Mouse (Mus musculus): ENCODE results near the gene Pcp4.
"Not testable (repeated sequence)": the region's sequence is repeated elsewhere in the genome, so short reads cannot be mapped to it uniquely, and the experiment has no call there.

Pcp4 gene

DNA sequence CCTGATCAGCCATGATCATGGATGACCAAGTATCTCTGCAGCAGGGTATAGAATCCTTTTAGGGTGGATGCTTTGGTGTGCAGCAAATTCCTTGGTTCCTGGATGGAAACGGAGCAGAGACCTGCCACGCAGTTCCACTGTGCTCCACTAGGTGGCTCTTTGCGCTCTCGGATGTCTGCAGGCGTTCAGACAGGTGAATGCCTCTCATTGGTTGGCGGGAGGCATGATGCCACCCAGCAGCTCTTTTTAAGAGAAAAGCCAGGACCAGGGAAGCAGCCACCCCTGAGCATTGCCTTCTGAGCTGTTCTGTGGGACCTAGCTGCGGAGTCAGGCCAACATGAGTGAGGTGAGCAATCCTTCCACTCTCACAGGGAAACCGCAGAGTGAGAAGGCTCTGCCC is at the start of gene Pcp4:
Gene Pcp4 (plus strand): TSS at position 162 of the 400 bp plus-strand sequence.
- DNase-seq = peak; percentile 93 to 95

DNA sequence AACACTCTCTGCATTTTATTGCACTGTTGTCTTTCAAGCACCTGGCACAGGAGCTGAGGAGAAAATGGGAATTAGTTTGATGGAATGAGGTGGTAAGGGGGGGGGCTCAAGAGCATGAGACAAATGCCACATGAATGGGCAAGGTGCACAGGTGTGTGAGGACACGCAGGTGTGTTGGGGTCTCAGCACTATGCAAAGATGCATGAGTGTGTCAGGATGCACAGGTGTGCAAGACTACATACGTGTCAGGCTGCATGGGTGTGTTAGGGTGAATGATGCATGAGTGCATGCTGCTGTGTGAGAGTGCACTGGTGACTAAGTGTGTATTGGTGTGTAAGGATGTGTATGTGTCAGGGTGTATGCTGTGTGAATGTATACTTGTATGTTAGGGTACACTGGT is 42.4 kb upstream of the Pcp4 start:
- no peak for DNase-seq

- no peak for DNase-seq
Observed at GRCm38 (mm10) chr16:96426671-96427070, 40.7 kb upstream of the Pcp4 start.

GRCm38 (mm10) chr16:96429046-96429445 is 38.4 kb upstream of the Pcp4 start:
- DNase-seq = no peak

DNA sequence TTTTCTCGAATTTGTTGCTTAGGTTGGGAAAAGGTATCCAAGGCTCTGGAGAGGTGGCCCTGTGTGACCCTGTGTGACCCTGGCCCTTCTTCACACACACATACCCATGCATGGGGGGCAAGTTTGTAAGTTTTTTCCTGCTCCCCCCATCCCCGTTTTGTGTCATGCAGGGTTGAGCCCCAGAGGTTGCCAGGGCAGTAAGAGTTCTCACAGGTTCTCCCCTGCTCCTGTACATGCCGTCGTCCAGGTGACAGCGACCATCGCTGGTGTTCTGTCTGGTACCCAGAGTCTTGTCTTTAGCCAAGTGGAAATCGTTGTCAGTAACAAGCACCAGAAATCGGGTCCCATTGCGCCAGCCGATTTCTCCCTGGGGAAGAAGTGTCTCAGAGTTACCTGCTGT is 34.1 kb upstream of the Pcp4 start:
- no peak for DNase-seq

- no peak for DNase-seq
Observed at GRCm38 (mm10) chr16:96434024-96434785, 33.2 kb upstream of the Pcp4 start.

DNA sequence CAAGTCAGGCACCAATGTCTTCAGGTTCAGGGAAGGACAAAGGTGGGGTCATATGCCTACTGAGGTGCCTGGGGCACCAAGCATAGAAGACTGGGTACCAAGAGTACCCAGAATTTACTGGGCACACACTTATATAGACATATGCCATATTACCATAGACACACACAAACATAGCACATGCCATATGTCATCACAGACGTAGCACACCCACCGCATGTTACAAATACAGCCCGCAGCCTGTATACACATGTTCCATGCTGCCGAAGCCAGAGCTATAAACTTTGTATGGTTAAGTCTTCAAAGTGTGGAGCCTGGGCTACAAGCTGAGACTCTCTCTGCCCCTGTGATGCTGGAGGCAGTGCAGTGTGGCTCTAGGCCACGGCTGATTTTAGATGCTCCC is 28.5 kb upstream of the Pcp4 start:
- DNase-seq = no peak

- no peak for DNase-seq
Observed at GRCm38 (mm10) chr16:96439682-96440081, 27.7 kb upstream of the Pcp4 start.

GRCm38 (mm10) chr16:96440871-96441270 is 26.5 kb upstream of the Pcp4 start:
- no peak for DNase-seq

GRCm38 (mm10) chr16:96441826-96442225 is 25.6 kb upstream of the Pcp4 start:
- no peak for DNase-seq

GRCm38 (mm10) chr16:96443468-96443867 is 23.9 kb upstream of the Pcp4 start, which contains the start of gene Itgb2l:
Itgb2l (minus strand) TSS chr16:96443619.
- DNase-seq = no peak

DNA sequence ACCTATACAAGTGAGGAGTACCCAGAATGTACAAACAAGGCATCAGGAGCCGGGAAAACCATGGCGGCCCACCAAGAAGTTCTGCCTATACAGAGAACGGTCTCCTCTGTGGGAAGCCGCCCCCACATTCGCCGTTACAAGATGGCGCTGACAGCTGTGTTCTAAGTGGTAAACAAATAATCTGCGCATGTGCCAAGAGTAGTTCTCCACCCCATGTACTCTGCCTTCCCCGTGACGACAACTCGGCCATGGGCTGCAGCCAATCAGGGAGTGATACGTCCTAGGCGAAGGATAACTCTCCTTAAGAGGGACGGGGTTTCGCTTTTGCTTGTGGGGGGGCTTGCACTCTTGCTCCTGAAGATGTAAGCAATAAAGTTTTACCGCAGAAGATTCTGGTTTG is 16.5 kb upstream of the Pcp4 start:
- DNase-seq = not testable (repeated sequence)

DNA sequence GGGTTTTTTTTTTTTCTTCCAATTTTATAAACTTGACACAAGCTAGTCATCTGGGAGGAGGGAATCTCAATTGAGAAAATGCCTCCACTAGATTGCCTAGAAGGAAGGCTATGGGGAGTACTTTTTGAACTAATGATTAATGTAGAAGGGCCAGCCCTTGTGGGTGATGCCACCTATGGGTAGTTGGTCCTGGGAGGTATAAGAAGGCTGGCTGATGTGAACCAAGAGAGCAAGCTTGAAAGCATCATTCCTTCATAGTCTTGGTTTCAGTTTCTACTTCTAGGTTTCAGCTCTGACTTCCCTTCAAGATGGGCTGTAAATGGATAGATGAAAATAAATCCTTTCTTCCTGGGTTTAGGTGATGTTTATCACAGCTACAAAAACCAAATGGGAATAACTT is 13.3 kb upstream of the Pcp4 start:
- DNase-seq = no peak

- peak; percentile 34 to 41 for DNase-seq
Observed at GRCm38 (mm10) chr16:96457612-96458011, 9.8 kb upstream of the Pcp4 start.

GRCm38 (mm10) chr16:96459356-96459755 is 8.1 kb upstream of the Pcp4 start:
- no peak for DNase-seq

DNA sequence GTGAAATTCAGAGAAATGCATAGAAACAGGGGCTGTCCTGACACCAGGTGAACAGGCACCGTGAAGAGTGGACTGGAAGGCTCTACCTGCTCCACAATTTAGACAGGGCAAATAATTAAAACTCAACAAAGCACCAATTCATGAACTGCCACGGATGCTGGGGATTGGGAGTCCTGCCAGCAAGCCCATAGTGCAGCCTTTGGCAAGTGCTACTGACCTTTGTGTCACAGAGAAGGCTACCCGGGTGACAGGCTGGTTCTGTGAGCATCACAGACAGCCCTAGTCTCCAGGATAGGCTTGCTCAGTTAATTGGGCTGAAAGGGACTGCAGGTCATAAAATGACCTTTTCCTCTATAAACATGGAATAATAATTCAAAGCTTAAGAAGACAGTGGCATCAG is 6.6 kb upstream of the Pcp4 start:
- peak in 1 of 2 experiments; percentile 44 for DNase-seq

- DNase-seq = no peak
Observed at GRCm38 (mm10) chr16:96468011-96468410, 605 bp downstream of the Pcp4 start.

DNA sequence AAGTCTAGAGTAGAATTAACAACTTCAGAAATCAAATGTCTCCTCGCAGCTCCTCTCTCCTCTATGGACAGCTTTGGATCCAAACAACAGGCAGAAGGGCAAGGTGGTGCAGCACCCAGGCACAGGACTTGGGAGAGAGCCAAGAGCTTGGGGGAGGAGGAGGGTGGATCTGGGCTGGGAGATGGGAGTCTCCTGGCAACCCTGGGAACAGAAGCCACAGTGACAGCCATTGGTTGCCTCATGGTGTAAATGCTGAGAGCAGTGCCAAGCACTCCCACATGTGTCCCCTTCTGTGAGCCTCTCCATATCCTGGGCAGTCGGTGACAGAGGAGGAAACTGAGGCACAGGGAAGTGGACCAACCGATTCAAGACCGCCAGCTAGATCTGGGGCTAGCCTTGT is 1.3 kb downstream of the Pcp4 start:
- peak; percentile 21 to 56 for DNase-seq

GRCm38 (mm10) chr16:96469640-96470039 is 2.2 kb downstream of the Pcp4 start:
- no peak for DNase-seq

DNA sequence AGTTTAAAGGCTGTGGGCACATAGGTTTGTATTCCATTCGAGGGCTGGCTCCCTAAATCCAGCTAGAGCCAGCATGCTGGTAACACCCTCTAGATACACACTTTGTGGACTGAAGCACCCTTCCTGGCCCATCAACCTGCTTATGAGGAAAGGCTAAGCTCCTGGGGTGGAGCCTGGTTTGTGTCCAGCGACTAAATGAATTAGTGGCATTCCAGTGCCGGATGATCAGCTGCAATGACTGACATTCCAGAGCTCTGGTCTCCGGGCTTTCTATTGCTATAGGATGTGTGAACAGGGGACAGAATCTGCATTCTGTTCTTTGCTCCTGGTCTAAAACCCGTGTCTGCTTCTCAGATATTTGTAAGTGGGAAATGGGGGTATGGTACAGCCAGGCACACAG is 5.0 kb downstream of the Pcp4 start:
- DNase-seq = no peak

- no peak for DNase-seq
Observed at GRCm38 (mm10) chr16:96472816-96473215, 5.4 kb downstream of the Pcp4 start.

GRCm38 (mm10) chr16:96474185-96474584 is 6.8 kb downstream of the Pcp4 start:
- no peak for DNase-seq

DNA sequence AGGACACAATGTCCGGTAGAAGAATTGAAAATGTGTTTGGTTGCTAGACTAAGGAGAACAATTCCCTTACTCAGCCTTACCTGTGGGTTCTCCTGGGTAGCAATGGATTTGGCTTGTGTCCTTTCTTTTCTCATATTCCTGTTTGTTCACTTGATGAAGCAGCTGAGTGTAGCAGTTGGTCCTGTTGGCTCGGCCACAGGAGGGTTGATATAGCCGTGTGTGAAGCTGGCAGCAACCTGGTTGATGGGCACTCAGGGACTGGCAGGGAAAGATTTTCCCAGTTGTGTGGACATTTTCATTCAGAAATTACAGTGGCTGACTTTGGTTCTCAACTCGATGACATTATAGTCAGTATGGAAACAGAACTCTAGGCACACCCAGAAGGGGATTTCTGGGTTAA is 14.4 kb downstream of the Pcp4 start:
- peak in 1 of 2 experiments; percentile 49 for DNase-seq

DNA sequence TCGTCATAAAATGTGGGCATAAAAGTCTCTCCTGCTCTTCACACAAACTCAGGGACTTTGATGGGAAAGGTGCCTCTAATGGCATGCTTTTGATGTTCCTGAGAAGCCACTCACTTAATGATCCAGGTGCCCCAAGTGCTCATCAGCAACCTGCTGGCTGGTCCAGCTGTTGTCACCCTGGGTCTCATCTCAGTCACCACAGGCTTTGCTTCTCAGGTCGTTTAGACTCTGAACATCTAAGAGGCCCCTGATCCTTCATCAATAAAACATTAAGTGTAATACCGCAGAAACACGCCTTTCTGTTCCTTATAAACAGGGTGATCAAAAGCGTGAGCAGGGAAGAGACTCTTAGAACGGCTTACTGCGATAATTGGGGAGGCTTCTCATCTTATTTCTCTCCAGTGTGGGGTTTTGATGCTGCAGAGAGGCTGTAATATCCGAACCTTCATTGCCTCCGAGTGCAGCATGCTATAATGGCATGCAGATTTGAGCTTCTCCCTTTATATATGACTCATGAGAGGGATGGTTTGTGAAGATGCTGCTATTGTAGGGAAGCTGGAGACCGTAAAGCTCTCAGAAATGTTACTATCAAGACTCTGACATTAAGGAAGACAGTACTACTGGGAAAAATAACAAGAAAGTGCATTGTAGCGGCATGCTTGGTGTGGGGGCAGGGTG is 19.7 kb downstream of the Pcp4 start:
- no peak for DNase-seq

Measured in cerebellum, postnatal 25 days (tissue).